Comparison of ENCODE assay signal across 16 mouse cellular contexts in genomic region chr17:42885091-42885501, GRCm38 (mm10). TPM values are rescaled to one million over a fixed set of nuclear protein-coding genes. Genes with fewer than 3 reads are reported as not detected.
DNase-seq lines count a peak whose midpoint lies in the region; ATAC-seq and TF ChIP-seq lines count a peak whose summit lies in the region.
"Had no signal": no experiment of that assay in that cellular context is flagged by ENCODE, and none has a peak within 500 bp of the region (broad histone marks: within the 10 kb centered on the region; RNA-seq: fewer than 3 reads in every experiment).

No protein-coding gene starts in this region.

- no peak for ATAC-seq in kidney, embryonic 16.5 days (ENCODE audit: low FRiP score, low TSS enrichment)
- ATAC-seq in heart, embryonic 15.5 days (replicated peaks; ENCODE audit: insufficient number of reproducible peaks, insufficient read depth, low FRiP score, low read depth): peak; percentile 25; the same call in 1 of the 2 replicates
- ATAC-seq in liver, embryonic 13.5 days (ENCODE audit: low read depth): no peak
- ATAC-seq: forebrain, embryonic 16.5 days had no signal

- no peak overlapping the region for H3K9ac ChIP-seq in kidney, embryonic 16.5 days (replicated peaks; ENCODE audit: low read length)
- no peak overlapping the region for H3K9ac ChIP-seq in heart, embryonic 15.5 days
- peak overlapping the region; percentile 31; the same call in 1 of the 2 replicates for H3K9ac ChIP-seq in liver, embryonic 13.5 days
- H3K9ac ChIP-seq: embryonic facial prominence, embryonic 12.5 days had no signal

- DNase-seq in kidney, postnatal 36 days: no peak
- DNase-seq in liver, embryonic 13.5 days: no peak
- DNase-seq in cerebellum, postnatal 36 days: no peak
- no peak for DNase-seq in left cerebral cortex, postnatal 36 days (ENCODE audit: low spot score in 2 of 2)
- DNase-seq: adrenal gland, postnatal 10 days; cerebellum, adult 11-12 months; kidney, postnatal 10 days; retina, postnatal 1 day had no signal

- no peak overlapping the region for H3K4me2 ChIP-seq in kidney, embryonic 16.5 days (replicated peaks; ENCODE audit: low read depth, low read length)
- H3K4me2 ChIP-seq in heart, embryonic 15.5 days: peak overlapping the region; percentile 0; the same call in 1 of the 2 replicates
- H3K4me2 ChIP-seq in liver, embryonic 13.5 days: peak overlapping the region; percentile 72
- H3K4me2 ChIP-seq: embryonic facial prominence, embryonic 12.5 days had no signal

- no peak for TF ChIP-seq CTCF in small intestine, adult 2 months (IDR thresholded peaks at IDR 0.05; ENCODE audit: extremely low read depth, insufficient read length, insufficient replicate concordance, low read depth, low read length)

- intact Hi-C loops in left cerebral cortex, postnatal 36 days (cut with DNase I): no loop called here

- no peak for TF ChIP-seq POLR2A in small intestine, adult 2 months (IDR thresholded peaks at IDR 0.05; ENCODE audit: low read depth, low read length)

- no peaks in the 10 kb centered on the region for H3K36me3 ChIP-seq in kidney, embryonic 16.5 days (ENCODE audit: insufficient read depth, low read length)
- no peaks in the 10 kb centered on the region for H3K36me3 ChIP-seq in heart, embryonic 15.5 days
- no peaks in the 10 kb centered on the region for H3K36me3 ChIP-seq in liver, embryonic 13.5 days
- no peaks in the 10 kb centered on the region for H3K36me3 ChIP-seq in small intestine, adult 2 months (ENCODE audit: control insufficient read depth, insufficient read depth, low read length)
- H3K36me3 ChIP-seq: embryonic facial prominence, embryonic 12.5 days; hindbrain, embryonic 10.5 days had no signal

- H3K9me3 ChIP-seq in kidney, embryonic 16.5 days (ENCODE audit: low read length): no peaks in the 10 kb centered on the region
- no peaks in the 10 kb centered on the region for H3K9me3 ChIP-seq in heart, embryonic 15.5 days (replicated peaks)
- no peaks in the 10 kb centered on the region for H3K9me3 ChIP-seq in liver, embryonic 13.5 days (replicated peaks)
- H3K9me3 ChIP-seq: embryonic facial prominence, embryonic 12.5 days; hindbrain, embryonic 10.5 days had no signal

- no peaks in the 10 kb centered on the region for H3K27me3 ChIP-seq in kidney, embryonic 16.5 days (ENCODE audit: insufficient read depth, low read length)
- no peaks in the 10 kb centered on the region for H3K27me3 ChIP-seq in heart, embryonic 15.5 days
- no peaks in the 10 kb centered on the region for H3K27me3 ChIP-seq in liver, embryonic 13.5 days
- H3K27me3 ChIP-seq in small intestine, adult 2 months (ENCODE audit: control insufficient read depth, insufficient read depth, low read length): no peaks in the 10 kb centered on the region
- H3K27me3 ChIP-seq: embryonic facial prominence, embryonic 12.5 days had no signal

- peak overlapping the region; percentile 15; the same call in 1 of the 2 replicates for H3K27ac ChIP-seq in kidney, embryonic 16.5 days (ENCODE audit: low read length)
- peak overlapping the region; percentile 43 for H3K27ac ChIP-seq in heart, embryonic 15.5 days
- peak overlapping the region; percentile 86 for H3K27ac ChIP-seq in liver, embryonic 13.5 days
- H3K27ac ChIP-seq in small intestine, adult 2 months (ENCODE audit: insufficient read depth, low read depth, low read length): peak overlapping the region; percentile 99
- H3K27ac ChIP-seq: embryonic facial prominence, embryonic 12.5 days; hindbrain, embryonic 10.5 days; left cerebral cortex, adult 2 months had no signal

- H3K4me3 ChIP-seq in kidney, embryonic 16.5 days (ENCODE audit: low read length): no peak overlapping the region
- H3K4me3 ChIP-seq in heart, embryonic 15.5 days: no peak overlapping the region
- 0 out of 2 replicates have a peak overlapping the region, but pooled peaks have one; percentile 5 for H3K4me3 ChIP-seq in liver, embryonic 13.5 days (replicated peaks)
- peak overlapping the region; percentile 20; the same call in 1 of the 2 replicates for H3K4me3 ChIP-seq in small intestine, adult 2 months (ENCODE audit: low read depth, low read length)
- H3K4me3 ChIP-seq: embryonic facial prominence, embryonic 12.5 days; hindbrain, embryonic 10.5 days; left cerebral cortex, adult 2 months; myocyte had no signal

- WGBS in kidney, embryonic 16.5 days: 51% methylated on average over 7 of the region's 7 CpGs
- whole genome bisulfite sequencing in heart, embryonic 15.5 days: 39% methylated on average over 7 of the region's 7 CpGs
- whole genome bisulfite sequencing in liver, embryonic 13.5 days (ENCODE audit: insufficient replicate concordance): 36% methylated on average over 7 of the region's 7 CpGs
- 19% methylated on average over 7 of the region's 7 CpGs for WGBS in small intestine, adult 2 months

- 0 out of 2 replicates have a peak, but pooled peaks cover 5% of the 10 kb centered on the region for H3K4me1 ChIP-seq in kidney, embryonic 16.5 days (ENCODE audit: insufficient read depth, low read length)
- H3K4me1 ChIP-seq in heart, embryonic 15.5 days (replicated peaks): peaks cover 28% of the 10 kb centered on the region
- H3K4me1 ChIP-seq in liver, embryonic 13.5 days (replicated peaks): peaks cover 44% of the 10 kb centered on the region
- peaks cover 5% of the 10 kb centered on the region; the same call in 1 of the 2 replicates for H3K4me1 ChIP-seq in small intestine, adult 2 months (ENCODE audit: control insufficient read depth, insufficient read depth, insufficient read length, low read length)
- H3K4me1 ChIP-seq: embryonic facial prominence, embryonic 12.5 days; hindbrain, embryonic 10.5 days had no signal

RNA-seq across cellular contexts. Expression of gene Cd2ap, which starts 8.6 kb away (rescaled TPM):
- 28.8 and 35.4 TPM in 2 replicates for polyA plus RNA-seq in kidney, embryonic 16.5 days (2015; fragmentation: Nextera tagmentation; extraction: Ambion mirVana)
- 16.7 and 18.1 TPM in 2 replicates for polyA plus RNA-seq in heart, embryonic 15.5 days (2015; fragmentation: Nextera tagmentation; extraction: Ambion mirVana)
- polyA plus RNA-seq in liver, embryonic 13.5 days (2015; fragmentation: Nextera tagmentation; extraction: Ambion mirVana): 8.8 and 10.2 TPM in 2 replicates
- 8.3 and 17.9 TPM in 2 replicates for polyA plus RNA-seq in small intestine, adult 2 months (2012; rRNA removed)
- total RNA-seq in left cerebral cortex, postnatal 36 days (2021): 10 to 100 TPM; 16.9 to 26.4 TPM

Comparison
In these comparisons a context has a peak if more than half of its experiments do, and no peak if none do; other contexts are left out.
1. H3K27ac ChIP-seq: peak in every context shown above with its lines; median percentile 99 in small intestine, adult 2 months; 86 in liver, embryonic 13.5 days; 43 in heart, embryonic 15.5 days; 15 in kidney, embryonic 16.5 days.
2. H3K4me3 ChIP-seq: peak in liver, embryonic 13.5 days (single experiment) and small intestine, adult 2 months (single experiment); none in kidney, embryonic 16.5 days (single experiment) and heart, embryonic 15.5 days (single experiment).